Mouse (Mus musculus): ENCODE results near the gene Gm3739. TPM values are rescaled to one million over a fixed set of nuclear protein-coding genes. Genes with fewer than 3 reads are reported as not detected.
"Not testable (repeated sequence)": the region's sequence is repeated elsewhere in the genome, so short reads cannot be mapped to it uniquely, and the experiment has no call there.

Gm3739 gene
- polyA plus RNA-seq (2015; fragmentation: Nextera tagmentation; extraction: Ambion mirVana): 0.37 and 0.57 TPM in 2 replicates

DNA sequence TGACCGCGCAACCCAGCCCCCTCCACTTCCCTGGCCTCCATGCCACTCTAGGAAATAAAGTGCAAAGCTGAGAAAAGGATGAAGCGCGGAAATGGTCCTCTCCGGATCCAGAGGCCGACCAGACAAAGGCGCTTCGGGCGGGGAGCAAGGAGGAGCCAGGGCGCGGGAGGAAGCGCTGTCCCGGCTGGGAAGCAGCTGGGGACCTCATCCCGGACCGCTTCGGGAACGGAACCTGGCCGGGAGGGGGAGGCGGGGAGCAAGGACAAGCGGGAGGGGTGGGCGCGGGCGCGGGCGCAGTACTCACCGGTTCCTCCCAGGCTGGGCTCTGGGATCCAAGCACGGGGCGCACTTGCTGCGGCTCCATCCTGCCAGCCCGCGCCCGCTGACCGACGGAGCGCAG, at the start of gene Gm3739:
TSS of gene Gm3739 (minus strand) at position 389 of the 400 bp plus-strand sequence.
- not testable (repeated sequence) for H3K27ac ChIP-seq; H3K27me3 ChIP-seq; ATAC-seq (replicated peaks; ENCODE audit: low FRiP score); H3K36me3 ChIP-seq; H3K4me1 ChIP-seq; H3K9me3 ChIP-seq (replicated peaks)
- 0% methylated on average over 16 of the region's 35 CpGs for WGBS
- peak within 1 kb of the TSS; percentile 39 for H3K9ac ChIP-seq
- peak within 1 kb of the TSS; percentile 83 for H3K4me2 ChIP-seq
- H3K4me3 ChIP-seq (replicated peaks): peak within 1 kb of the TSS; percentile 49

DNA sequence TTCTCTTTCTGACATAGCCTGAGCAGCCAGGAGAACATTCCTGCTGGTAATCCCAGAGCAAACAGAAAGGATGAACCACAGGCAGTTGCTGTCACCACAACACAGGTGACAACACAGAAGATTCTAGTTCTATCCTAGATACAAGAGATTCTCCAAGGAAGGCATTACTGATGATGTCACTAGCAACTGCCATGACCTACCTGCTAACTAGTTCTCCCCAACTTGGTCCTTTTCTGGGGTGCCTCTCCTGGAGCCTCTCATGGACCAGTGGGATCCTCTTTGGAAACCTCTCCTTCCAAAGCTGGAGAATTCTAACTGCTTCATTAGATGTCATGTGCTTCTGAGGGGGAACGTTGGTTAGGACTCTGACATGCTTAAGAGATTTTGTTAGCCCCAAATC, 17.4 kb upstream of the Gm3739 start, which contains the start of gene Gm5797:
TSS of gene Gm5797 (minus strand) at position 101 of the 400 bp plus-strand sequence.
- H3K4me2 ChIP-seq; H3K4me3 ChIP-seq (replicated peaks); H3K27me3 ChIP-seq; H3K27ac ChIP-seq; H3K36me3 ChIP-seq; ATAC-seq (replicated peaks; ENCODE audit: low FRiP score); H3K9me3 ChIP-seq (replicated peaks); H3K4me1 ChIP-seq; H3K9ac ChIP-seq: not testable (repeated sequence)
- WGBS: no CpG with 5 or more reads among the region's 1 CpGs

DNA sequence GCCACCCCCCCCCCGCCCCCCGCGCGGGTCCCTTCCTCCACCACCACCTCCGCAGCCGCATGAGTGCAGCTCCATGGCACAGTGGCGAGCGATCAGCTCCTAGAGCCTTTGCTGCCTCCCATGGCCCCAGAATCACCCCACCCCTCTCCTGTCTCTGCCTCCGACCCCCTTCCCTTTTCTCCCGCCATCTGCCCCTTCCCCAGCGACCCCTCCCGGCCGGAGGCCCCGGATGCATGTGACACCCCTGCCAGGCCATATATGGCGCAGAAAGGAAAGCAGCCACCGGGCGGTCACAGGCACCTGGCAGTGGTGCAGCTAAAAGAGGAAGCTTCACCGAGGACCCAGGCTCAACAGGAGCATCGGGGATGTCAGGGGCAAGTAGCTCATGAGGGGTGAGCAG, 244 bp upstream of the Gm3739 start:
- ATAC-seq (replicated peaks; ENCODE audit: low FRiP score); H3K9me3 ChIP-seq (replicated peaks); H3K36me3 ChIP-seq; H3K27ac ChIP-seq; H3K4me1 ChIP-seq; H3K27me3 ChIP-seq: not testable (repeated sequence)
- Histone ChIP-seq H3K9ac (peak overlapping the region; percentile 39), H3K4me3 (replicated peaks) (peak overlapping the region; percentile 49), H3K4me2 (peak overlapping the region; percentile 83)
- WGBS: 0% methylated on average over 15 of the region's 19 CpGs

DNA sequence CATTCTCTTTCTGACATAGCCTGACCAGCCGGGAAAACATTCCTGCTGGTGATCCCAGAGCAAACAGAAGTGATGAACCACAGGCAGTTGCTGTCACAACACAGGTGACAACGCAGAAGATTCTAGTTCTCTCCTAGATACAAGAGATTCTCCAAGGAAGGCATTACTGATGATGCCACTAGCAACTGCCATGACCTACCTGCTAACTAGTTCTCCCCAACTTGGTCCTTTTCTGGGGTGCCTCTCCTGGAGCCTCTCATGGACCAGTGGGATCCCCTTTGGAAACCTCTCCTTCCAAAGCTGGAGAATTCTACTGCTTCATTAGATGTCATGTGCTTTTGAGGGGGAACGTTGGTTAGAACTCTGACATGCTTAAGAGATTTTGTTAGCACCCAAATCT, 50.2 kb downstream of the Gm3739 start, which contains the start of gene Gm3727:
TSS of gene Gm3727 (minus strand) at position 101 of the 400 bp plus-strand sequence.
- H3K4me1 ChIP-seq; H3K9ac ChIP-seq; H3K27me3 ChIP-seq; H3K4me3 ChIP-seq (replicated peaks); H3K27ac ChIP-seq; H3K4me2 ChIP-seq; H3K36me3 ChIP-seq; H3K9me3 ChIP-seq (replicated peaks); ATAC-seq (replicated peaks; ENCODE audit: low FRiP score): not testable (repeated sequence)
- 77% methylated on average over 3 of the region's 3 CpGs for WGBS

Other genes starting within 250 kb of the Gm3739 start
- 0.82 and 1.1 TPM in 2 replicates for gene Gm3696, start 214.4 kb downstream of the Gm3739 start, polyA plus RNA-seq (2015; fragmentation: Nextera tagmentation; extraction: Ambion mirVana)
- not detected in 2 replicates for gene Gm6676, start 189.6 kb downstream of the Gm3739 start, polyA plus RNA-seq (2015; fragmentation: Nextera tagmentation; extraction: Ambion mirVana)
- gene Gm3512, start 140.5 kb downstream of the Gm3739 start, polyA plus RNA-seq (2015; fragmentation: Nextera tagmentation; extraction: Ambion mirVana): 3.0 and 3.5 TPM in 2 replicates
- not detected in 2 replicates for gene Gm16434, start 120.5 kb downstream of the Gm3739 start, polyA plus RNA-seq (2015; fragmentation: Nextera tagmentation; extraction: Ambion mirVana)
- not detected in 2 replicates for gene Gm3727, start 50.3 kb downstream of the Gm3739 start, polyA plus RNA-seq (2015; fragmentation: Nextera tagmentation; extraction: Ambion mirVana)
- gene Gm5797, start 17.3 kb upstream of the Gm3739 start, polyA plus RNA-seq (2015; fragmentation: Nextera tagmentation; extraction: Ambion mirVana): not detected in 2 replicates
- not detected in 2 replicates for gene Gm8374, start 50.1 kb upstream of the Gm3739 start, polyA plus RNA-seq (2015; fragmentation: Nextera tagmentation; extraction: Ambion mirVana)
- not detected in 2 replicates for gene Gm3755, start 135.9 kb upstream of the Gm3739 start, polyA plus RNA-seq (2015; fragmentation: Nextera tagmentation; extraction: Ambion mirVana)
- 0.44 TPM in 1 of 2 replicates, not detected in the other for gene Gm3752, start 168.7 kb upstream of the Gm3739 start, polyA plus RNA-seq (2015; fragmentation: Nextera tagmentation; extraction: Ambion mirVana)